Mouse (Mus musculus) intestine, postnatal 0 days (tissue): ENCODE results near the gene Bzw1. TPM values are rescaled to one million over a fixed set of nuclear protein-coding genes. Genes with fewer than 3 reads are reported as not detected.

ENCODE experiments used
- ATAC-seq: fragments of 200-750 bp; cut with Nextera tagmentation; 2 replicates; pipeline ENCODE4 v1.8.0; 2017; ENCODE audit warnings: mild to moderate bottlenecking, moderate TSS enrichment, moderate library complexity
- H3K27ac ChIP-seq: fragments of 300-500 bp; sonication (generic); 2 replicates; pipeline ENCODE4 v1.5.1; 2014; ENCODE audit warnings: mild to moderate bottlenecking, low read depth, low read length, moderate library complexity
- H3K27me3 ChIP-seq: fragments of 300-500 bp; sonication (generic); replicated peaks from 2 replicates; pipeline ENCODE4 v1.6.1; 2014; ENCODE audit warnings: low read length, mixed read lengths; ENCODE audit not compliant: control insufficient read depth, insufficient read depth
- H3K36me3 ChIP-seq: fragments of 300-500 bp; sonication (generic); 2 replicates; pipeline ENCODE4 v1.6.1; 2014; ENCODE audit warnings: mild to moderate bottlenecking, moderate library complexity; ENCODE audit not compliant: control insufficient read depth, insufficient read depth
- H3K4me1 ChIP-seq: fragments of 300-500 bp; sonication (generic); replicated peaks from 2 replicates; pipeline ENCODE4 v1.6.1; 2014; ENCODE audit warnings: antibody characterized with exemption, low read length, mixed read lengths; ENCODE audit not compliant: control insufficient read depth, insufficient read depth
- H3K4me2 ChIP-seq: fragments of 300-500 bp; sonication (generic); replicated peaks from 2 replicates; pipeline ENCODE4 v1.6.1; 2014; ENCODE audit warnings: low read depth, mild to moderate bottlenecking, moderate library complexity
- H3K4me3 ChIP-seq: fragments of 300-500 bp; sonication (generic); 2 replicates; pipeline ENCODE4 v1.5.1; 2014; ENCODE audit warnings: low read depth, low read length
- H3K9ac ChIP-seq: fragments of 300-500 bp; sonication (generic); 2 replicates; pipeline ENCODE4 v1.6.1; 2014; ENCODE audit warnings: mild to moderate bottlenecking, low read depth, low read length
- H3K9me3 ChIP-seq: fragments of 300-500 bp; sonication (generic); 2 replicates; pipeline ENCODE4 v1.6.1; 2016; ENCODE audit warnings: mixed run types; ENCODE audit not compliant: control insufficient read depth
- CTCF ChIP-seq: sonication (generic); IDR thresholded peaks from 2 replicates; pipeline ENCODE4 v1.5.1; 2016; ENCODE audit warnings: low read depth, mild to moderate bottlenecking, control low read depth, antibody characterized with exemption, moderate library complexity
- WGBS: fragments of 180-500 bp; shearing (Covaris S2); extraction: QIAGEN DNeasy Blood & Tissue Kit; methylation state at CpG from one replicate; pipeline ENCODE4 v1.1.7; 2014; 5-methylcytosine and 5-hydroxymethylcytosine counted together
- polyA plus RNA-seq: library from polyadenylated mRNA; unstranded; fragments of >200 nt; fragmentation: Nextera tagmentation; extraction: Ambion mirVana; gene quantifications from 2 replicates; pipeline ENCODE4 v1.2.1, GENCODE M21; 2015

Gene Bzw1
- polyA plus RNA-seq, 1 experiment from 2014 or later: 207 TPM

GRCm38 (mm10) chr1:58395341-58395740 lies 2.6 kb downstream of the Bzw1 start:
- Histone ChIP-seq H3K4me1 (0 out of 2 replicates have a peak, but pooled peaks cover 5% of the 10 kb centered on the region), H3K4me2 (no peak overlapping the region), H3K9ac (no peak overlapping the region), H3K27ac (no peak overlapping the region), H3K9me3 (no peaks in the 10 kb centered on the region), H3K27me3 (no peaks in the 10 kb centered on the region), H3K4me3 (no peak overlapping the region), H3K36me3 (peaks cover 55% of the 10 kb centered on the region)
- no peak for ATAC-seq
- TF ChIP-seq CTCF: peak; percentile 13; the same call in 1 of the 2 replicates
- 89% methylated on average over 3 of the region's 3 CpGs for WGBS

DNA sequence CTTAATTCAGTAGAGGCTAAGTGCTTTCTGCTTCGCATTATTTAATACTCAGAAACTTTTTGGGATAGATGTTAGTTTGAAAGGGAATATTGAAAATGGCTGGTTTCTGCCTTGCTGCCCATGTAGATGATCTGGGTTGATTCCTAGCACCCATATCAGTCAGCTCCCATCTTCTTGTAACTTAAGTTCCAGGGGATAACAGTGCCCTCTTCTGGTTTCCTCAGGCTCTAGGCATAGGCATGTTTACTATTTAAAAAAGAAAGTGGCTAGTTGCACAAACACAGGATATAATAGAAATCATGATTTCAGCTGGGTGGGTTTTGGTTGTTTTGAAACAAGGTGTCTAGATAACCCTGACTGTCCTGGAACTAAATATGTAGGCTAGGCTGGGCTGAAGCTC lies 3.5 kb downstream of the Bzw1 start:
- no peak for ATAC-seq
- H3K4me2 ChIP-seq: no peak overlapping the region
- H3K9ac ChIP-seq: no peak overlapping the region
- no peak overlapping the region for H3K4me3 ChIP-seq
- H3K27me3 ChIP-seq: no peaks in the 10 kb centered on the region
- H3K27ac ChIP-seq: no peak overlapping the region
- H3K9me3 ChIP-seq: no peaks in the 10 kb centered on the region
- 0 out of 2 replicates have a peak, but pooled peaks cover 5% of the 10 kb centered on the region for H3K4me1 ChIP-seq
- WGBS: 100% methylated on average over 1 of the region's 1 CpGs
- H3K36me3 ChIP-seq: peaks cover 62% of the 10 kb centered on the region
- TF ChIP-seq CTCF: peak; percentile 56

DNA sequence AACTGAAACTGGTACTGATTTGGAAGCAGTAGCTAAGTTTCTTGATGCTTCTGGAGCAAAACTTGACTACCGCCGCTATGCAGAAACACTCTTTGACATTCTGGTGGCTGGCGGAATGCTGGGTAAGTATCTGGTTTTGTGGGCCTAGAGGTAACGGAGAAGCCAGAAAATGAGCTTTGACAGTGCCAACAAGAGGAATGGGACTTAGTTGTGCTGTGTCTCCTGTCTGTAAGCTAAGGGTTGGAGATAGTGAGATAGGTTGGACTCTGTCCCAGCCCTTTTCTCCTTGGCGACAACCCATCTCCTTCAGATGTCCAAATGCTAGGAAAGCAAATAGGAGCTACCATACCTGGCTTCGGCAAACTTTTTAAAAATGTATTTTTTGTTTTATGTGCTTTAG lies 5.0 kb downstream of the Bzw1 start:
- no peaks in the 10 kb centered on the region for H3K9me3 ChIP-seq
- no peaks in the 10 kb centered on the region for H3K27me3 ChIP-seq
- H3K36me3 ChIP-seq: peaks cover 75% of the 10 kb centered on the region
- ATAC-seq: no peak
- H3K9ac ChIP-seq: no peak overlapping the region
- H3K27ac ChIP-seq: no peak overlapping the region
- TF ChIP-seq CTCF: no peak
- H3K4me1 ChIP-seq: no peaks in the 10 kb centered on the region
- 92% methylated on average over 6 of the region's 6 CpGs for WGBS
- no peak overlapping the region for H3K4me2 ChIP-seq
- no peak overlapping the region for H3K4me3 ChIP-seq

- no peak overlapping the region for H3K27ac ChIP-seq
- TF ChIP-seq CTCF: no peak
- 86% methylated on average over 6 of the region's 6 CpGs for WGBS
- no peak overlapping the region for H3K4me3 ChIP-seq
- no peak overlapping the region for H3K4me2 ChIP-seq
- H3K9ac ChIP-seq: no peak overlapping the region
- no peaks in the 10 kb centered on the region for H3K9me3 ChIP-seq
- H3K36me3 ChIP-seq: peaks cover 85% of the 10 kb centered on the region
- no peaks in the 10 kb centered on the region for H3K4me1 ChIP-seq
- ATAC-seq: peak; percentile 10; the same call in 1 of the 2 replicates
- no peaks in the 10 kb centered on the region for H3K27me3 ChIP-seq
Measured at GRCm38 (mm10) chr1:58401396-58401795, 8.7 kb downstream of the Bzw1 start.

DNA sequence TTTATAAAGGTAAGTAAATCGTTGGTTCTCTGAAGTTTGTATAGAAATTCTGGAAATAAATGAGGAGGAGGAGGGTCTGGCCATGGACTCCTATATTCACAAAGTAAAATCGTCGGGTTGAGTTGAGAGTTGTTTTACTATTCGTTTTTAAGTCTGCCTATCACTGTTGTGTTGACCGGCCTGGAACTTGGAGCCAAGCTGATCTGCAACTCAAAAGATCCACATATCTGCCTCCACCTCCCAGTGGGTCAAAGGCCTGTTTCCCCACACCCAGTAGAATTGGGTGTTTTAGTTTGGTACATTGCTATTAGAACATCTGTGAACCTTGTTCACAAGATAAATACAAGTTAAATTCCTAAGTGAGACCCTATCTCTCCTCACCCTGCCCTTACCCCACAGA lies 11.0 kb downstream of the Bzw1 start:
- Histone ChIP-seq H3K27me3 (no peaks in the 10 kb centered on the region), H3K9ac (no peak overlapping the region), H3K4me3 (no peak overlapping the region), H3K36me3 (peaks cover 69% of the 10 kb centered on the region), H3K27ac (no peak overlapping the region), H3K4me2 (no peak overlapping the region), H3K9me3 (no peaks in the 10 kb centered on the region), H3K4me1 (no peaks in the 10 kb centered on the region)
- 91% methylated on average over 5 of the region's 5 CpGs for WGBS
- ATAC-seq: no peak
- TF ChIP-seq CTCF: no peak

DNA sequence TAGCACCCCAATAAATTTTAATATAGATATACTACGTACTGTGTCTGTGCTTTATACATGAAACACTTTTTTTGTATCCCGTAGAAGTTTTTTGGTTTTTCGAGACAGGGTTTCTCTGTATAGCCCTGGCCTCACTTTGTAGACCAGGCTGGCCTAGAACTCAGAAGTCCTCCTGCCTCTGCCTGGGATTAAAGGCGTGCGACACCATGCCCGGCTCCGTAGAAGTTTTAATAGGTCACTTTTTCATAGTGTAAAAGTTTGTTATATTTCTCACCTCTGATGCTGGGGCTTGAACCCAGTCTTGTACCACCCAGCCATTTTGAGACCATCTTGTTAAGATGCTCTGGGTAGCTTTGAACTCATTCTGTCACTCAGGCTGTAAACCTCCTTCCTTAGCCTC lies 14.6 kb downstream of the Bzw1 start:
- no peak for TF ChIP-seq CTCF
- no peaks in the 10 kb centered on the region for H3K4me1 ChIP-seq
- no peak overlapping the region for H3K27ac ChIP-seq
- H3K36me3 ChIP-seq: peaks cover 65% of the 10 kb centered on the region
- H3K9me3 ChIP-seq: no peaks in the 10 kb centered on the region
- WGBS: 96% methylated on average over 7 of the region's 7 CpGs
- H3K4me3 ChIP-seq: no peak overlapping the region
- no peak overlapping the region for H3K9ac ChIP-seq
- no peak overlapping the region for H3K4me2 ChIP-seq
- no peak for ATAC-seq
- no peaks in the 10 kb centered on the region for H3K27me3 ChIP-seq

DNA sequence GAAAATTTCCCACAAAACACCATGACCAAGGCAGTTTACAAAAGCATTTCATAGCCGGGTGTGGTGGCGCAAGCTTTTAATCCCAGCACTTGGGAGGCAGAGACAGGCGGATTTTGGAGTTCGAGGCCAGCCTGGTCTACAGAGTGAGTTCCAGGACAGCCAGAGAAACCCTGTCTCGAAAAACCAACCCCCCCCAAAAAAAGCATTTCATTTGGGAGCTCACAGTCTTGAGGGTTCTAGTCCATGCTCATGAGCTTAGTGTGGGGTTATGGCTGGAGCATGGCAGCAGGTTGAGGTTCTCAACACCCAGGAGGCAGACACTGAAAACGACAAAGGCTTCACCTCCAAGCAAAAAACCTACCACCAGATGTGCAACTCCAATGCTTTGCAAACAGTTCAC lies 15.4 kb downstream of the Bzw1 start:
- no peak for TF ChIP-seq CTCF
- H3K9ac ChIP-seq: no peak overlapping the region
- peaks cover 65% of the 10 kb centered on the region for H3K36me3 ChIP-seq
- no peaks in the 10 kb centered on the region for H3K4me1 ChIP-seq
- no peak overlapping the region for H3K4me3 ChIP-seq
- 84% methylated on average over 6 of the region's 6 CpGs for WGBS
- H3K9me3 ChIP-seq: no peaks in the 10 kb centered on the region
- H3K27me3 ChIP-seq: no peaks in the 10 kb centered on the region
- H3K4me2 ChIP-seq: no peak overlapping the region
- ATAC-seq: no peak
- no peak overlapping the region; the same call in 1 of the 2 replicates for H3K27ac ChIP-seq
